Mouse (Mus musculus) thymus, postnatal 0 days (tissue): ENCODE measurements around the gene Pon1. TPM values are rescaled to one million over a fixed set of nuclear protein-coding genes. Genes with fewer than 3 reads are reported as not detected.
"Not testable (repeated sequence)": the region's sequence is repeated elsewhere in the genome, so short reads cannot be mapped to it uniquely, and the experiment has no call there.

Source experiments
- DNase-seq: peaks from one replicate; pipeline ENCODE4 v3.0.0-alpha.2; 2015; ENCODE audit warnings: low spot score
- polyA plus RNA-seq: library from polyadenylated mRNA; unstranded; fragments of >200 nt; fragmentation: Nextera tagmentation; extraction: Ambion mirVana; gene quantifications from 2 replicates; pipeline ENCODE4 v1.2.1, GENCODE M21; 2015

Gene Pon1
- not detected in 2 replicates for polyA plus RNA-seq

DNA sequence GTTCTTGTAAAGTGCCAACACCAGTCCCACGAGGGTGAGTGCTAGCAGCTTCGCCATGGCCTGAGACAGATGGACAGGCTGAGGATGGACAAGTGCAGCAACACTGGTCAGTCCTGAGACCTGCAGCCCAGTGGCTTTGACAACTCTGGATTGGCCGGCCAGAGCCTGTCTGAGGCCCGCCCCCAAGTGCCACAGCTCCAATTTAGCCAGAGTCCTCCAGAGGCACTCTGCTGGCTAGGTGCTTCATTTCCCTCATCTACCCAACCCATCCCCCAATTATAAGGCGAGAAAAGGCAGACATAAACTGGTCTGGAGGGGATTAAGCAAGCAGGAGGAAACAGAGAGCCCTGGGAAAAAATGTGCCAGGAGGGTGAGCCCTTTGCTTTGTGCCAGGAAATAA, at the start of gene Pon1:
TSS of gene Pon1 (minus strand) at position 254 of the 400 bp plus-strand sequence.
- no peak for DNase-seq

DNA sequence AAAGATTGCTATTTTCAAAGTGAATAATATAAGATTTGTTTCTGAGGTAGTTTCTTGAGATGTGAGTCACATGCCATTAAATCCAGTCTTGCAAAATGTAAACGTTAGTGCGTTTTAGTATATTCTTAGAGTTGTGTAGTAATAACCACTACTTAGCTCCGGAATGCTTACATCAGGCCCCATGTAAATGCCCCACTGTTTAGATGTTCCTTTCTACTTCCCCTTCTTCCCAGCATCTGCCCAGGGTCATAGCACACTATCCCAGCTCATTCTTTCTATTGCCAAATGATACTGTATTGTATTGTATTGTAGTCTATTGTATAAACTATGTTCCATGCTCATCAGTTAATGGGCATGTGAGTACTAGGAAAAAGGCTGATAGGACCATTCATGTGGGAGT, 45.1 kb upstream of the Pon1 start:
- no peak for DNase-seq

DNA sequence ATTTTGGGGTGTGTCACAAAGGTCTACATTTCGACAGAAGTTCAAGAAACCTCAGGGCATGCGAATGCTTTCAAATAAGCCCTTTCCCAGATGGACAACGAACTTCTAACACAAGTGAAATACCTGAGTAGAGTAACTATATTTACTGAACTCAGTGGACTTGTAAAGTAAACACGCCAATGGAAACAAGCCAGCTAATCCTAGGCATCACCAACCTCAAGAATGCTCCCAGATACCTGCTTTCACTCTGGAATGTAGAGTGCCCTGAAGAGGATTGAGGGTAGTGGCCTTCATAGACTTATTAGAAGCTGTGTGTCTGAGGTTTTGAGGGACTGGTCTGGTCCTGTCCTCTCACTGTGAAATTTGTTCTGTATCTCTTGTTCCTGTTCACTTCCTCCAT, 43.8 kb upstream of the Pon1 start:
- no peak for DNase-seq

DNA sequence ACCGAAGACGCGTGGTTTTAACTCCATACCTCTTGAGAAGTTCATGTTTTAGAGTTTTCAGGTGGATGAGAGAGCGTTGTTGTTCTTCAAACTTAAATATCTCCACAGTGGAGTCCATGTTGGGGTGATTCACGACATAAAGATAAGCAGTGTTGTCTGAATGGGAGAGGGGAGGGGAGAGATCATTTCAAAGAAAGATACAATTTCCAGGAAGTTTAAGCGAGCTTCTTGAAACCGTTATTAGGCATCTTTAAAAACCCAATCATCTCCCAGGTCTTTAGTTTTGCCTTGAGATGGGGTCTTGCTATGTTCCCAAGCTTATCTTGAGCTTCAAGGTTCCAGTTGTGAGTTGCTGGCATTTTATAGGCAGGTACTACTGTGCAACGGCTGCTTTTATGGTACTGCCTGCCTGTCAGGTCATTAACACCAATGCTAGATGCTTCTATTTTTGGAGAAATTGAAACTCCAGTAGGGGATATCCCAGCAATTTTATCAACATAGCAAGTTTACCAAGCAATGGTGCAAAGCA, 43.2 kb upstream of the Pon1 start:
- DNase-seq = no peak

DNA sequence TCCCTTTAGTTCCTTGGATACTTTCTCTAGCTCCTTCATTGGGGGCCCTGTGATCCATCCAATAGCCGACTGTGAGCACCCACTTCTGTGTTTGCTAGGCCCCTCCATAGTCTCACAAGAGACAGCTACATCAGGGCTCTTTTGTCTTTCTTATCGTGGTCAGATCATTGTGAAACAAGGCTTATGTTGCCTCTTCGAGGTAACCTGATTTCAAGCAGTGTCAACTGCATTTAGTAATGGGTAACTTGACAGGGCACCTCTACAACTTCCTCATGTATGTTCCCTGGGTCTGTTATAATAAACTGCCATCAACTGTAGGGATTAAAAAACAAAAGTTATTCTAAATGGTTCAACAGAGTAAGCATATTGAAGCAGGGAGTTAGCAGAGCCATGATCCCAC, 40.8 kb upstream of the Pon1 start:
- no peak for DNase-seq

DNA sequence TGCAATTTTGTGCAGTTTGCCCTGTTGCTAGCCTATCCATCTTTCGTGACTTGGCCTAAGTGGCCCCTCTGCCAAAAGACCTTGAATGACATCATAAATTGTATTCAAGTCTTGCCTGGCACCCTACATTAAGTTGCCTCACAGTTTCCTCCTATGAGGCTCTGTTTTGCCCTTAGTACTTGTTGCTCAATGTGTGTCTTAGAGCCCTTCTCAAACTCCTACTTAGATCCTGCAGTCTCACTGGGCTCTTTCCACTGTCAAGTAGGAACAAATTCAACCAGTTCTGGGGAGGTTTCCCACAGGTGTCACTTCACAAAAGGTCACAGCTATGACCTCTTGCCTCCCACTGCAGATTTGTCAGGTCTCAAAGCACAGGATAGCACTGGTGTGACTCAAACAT, 40.1 kb upstream of the Pon1 start:
- DNase-seq = no peak

DNA sequence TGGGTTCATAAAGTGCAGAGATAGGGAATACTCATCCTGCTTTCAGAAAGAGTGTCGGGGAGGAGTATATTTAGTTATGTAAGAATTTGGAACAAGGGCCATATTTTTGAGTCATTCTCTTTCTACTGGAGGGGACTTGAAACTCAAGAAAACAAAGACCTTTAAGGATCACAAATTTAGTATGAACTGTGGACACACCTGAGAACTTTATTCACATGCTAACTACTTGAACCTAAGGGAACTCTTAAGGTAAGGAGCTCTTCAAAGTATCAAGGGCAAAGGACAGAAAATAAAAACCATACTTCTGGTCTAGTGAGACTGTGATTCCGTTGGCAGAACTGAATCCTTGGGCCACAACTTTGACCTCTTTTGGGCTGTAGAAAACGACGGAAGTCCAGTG, 38.3 kb upstream of the Pon1 start:
- DNase-seq = no peak

DNA sequence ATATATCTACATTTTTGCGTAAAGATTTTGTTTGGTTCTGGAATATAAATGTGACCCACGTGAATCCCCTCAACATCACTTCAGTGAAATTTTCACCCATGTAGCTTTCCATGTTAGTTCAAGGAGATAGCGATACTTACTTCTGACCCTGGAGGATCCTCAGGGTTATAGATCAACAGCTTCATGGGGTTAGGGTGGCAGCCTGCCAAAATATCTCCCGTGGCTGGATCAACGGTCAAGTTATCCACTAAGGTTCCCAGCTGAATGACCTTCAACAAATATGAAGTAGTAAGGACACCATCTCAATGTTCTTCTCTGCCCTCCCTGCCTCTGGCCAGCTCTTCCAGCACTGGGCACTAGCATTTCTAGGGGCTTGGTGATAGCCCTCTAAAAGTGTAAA, 36.5 kb upstream of the Pon1 start:
- no peak for DNase-seq

DNA sequence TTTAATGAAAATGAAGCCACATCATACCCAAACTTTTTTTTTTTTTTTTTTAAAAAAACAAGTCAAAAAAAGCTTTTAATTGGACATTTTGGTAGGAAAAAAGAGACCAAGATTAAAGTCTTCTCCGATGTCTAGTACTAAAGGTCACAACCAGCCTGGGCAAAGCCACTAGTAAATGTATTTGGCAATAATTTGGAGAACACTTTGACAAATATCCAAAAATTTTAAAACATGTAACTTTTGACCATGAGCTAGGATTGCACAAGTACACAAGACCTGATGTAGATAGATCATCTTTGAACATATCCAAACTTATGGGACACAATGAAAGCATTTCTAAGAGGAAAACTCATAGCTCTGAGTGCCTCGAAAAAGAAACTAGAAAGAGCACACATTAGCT, 29.8 kb upstream of the Pon1 start:
- DNase-seq = not testable (repeated sequence)

DNA sequence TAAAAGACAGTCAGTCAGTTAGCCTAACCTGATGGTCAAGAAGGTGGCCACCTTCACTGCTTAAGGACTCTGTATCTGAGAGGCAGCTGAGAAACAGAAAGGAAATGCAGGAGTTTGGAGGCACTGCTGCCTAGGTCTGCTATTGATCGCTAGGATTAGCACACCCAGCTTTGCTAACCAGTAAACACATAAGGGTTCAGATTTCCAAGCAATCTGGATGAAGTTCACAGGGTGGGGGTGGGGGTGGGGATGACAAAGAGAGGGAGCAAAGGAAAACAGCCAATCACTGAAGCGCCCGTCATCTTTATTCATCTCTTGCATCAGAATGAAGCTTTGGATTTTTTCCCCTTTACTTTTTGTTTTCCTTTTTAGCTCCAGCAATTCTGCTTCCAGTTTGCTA, 28.3 kb upstream of the Pon1 start:
- no peak for DNase-seq

DNA sequence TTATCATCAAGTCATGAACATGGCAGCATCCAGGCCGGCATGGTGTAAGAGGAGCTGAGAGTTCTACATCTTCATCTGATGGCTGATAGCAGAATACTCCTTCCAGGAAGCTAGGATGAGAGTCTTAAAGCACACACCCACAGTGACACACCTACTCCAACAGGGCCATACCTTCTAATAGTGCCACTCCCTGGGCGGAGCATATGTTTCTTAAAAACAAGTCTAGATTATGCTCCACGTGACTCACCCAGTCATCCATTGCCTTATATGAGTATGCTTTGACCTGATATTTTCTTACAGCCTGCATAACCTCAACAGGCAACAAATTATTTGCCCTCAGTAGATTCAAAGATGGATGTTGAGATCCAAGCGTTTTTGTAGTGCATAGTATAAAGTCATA, 24.4 kb upstream of the Pon1 start:
- no peak for DNase-seq

DNA sequence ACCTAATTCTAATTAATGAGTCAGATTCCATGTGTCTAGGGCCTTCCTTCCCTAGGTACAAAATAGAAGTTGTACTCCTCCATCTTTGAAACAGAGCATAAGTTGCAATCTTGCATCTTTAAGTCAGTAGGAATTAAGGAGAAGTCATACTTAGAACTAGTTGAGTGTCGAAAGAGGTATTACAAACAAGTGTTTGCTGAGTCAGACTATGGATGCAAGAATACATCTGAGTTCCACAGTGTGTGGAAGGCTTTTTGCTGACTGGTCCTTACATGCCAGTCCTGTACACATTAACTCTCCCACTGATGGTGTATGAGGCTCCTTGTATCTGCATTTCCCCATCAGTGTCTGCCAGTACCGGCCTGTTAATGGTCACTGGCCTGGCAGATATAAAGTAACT, 14.1 kb upstream of the Pon1 start:
- DNase-seq = no peak

DNA sequence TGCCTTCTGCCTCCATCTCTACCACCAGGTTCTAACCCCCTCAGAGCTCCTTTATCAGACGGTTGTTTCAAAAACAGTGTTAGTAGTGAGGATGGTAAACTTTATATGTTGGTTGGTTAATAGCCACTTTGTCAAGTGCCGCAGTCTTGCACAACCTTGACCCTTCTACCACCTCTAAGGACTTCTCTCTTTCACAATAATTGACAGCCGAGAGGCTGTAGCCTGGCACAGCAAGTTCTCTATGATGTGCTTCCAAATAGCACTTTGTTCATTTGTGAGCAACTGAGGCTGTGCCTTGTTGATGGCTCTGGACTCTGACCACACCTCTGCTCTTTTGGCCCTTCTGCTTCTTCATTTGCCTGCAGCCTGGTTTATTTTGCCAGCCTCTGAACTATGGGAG, 6.2 kb upstream of the Pon1 start:
- no peak for DNase-seq

DNA sequence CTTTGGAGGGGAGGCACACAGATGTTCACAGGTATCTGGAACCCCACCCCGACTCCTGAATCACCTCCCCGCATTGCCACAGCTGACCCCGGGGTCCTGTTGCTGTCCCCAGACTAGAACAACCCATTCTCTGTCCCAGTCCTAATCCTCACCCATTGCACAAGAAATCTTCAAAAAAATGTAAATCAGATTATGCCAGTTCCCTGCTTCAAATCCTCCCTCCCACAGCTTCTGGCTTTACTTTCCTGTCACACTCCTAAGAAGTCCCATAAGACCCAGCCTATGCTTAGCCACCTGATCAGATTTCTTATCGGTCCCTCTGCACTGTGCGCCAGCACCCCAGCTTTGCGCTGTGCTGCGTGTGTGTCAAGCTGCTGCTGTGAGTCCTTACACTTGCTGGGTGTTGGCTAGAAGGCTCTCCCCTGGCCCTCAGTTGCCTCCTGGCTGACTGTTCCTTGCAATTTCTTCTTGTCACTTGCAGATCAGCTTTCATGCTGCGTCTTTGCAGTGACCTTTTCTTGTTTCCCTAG, 5.7 kb upstream of the Pon1 start:
- no peak for DNase-seq

DNA sequence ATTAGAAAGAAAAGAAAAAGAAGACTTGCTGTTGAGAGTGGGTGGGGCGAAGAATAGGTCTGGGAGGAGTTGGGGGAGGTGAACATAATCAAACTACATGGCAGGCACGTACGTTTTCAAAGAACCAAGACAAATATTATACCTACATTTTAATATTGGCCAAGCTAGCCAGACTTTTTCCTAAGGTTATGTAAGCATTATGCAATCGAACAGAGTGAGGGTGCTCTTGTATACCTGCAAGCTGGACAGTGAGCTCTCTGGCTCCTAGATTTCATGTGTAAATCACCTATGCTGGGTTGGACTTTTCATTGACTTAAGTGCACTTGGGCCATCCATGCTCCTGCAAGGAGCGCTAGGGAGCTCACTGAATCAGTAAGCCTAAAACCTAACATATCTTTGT, 4.8 kb upstream of the Pon1 start:
- DNase-seq = no peak

DNA sequence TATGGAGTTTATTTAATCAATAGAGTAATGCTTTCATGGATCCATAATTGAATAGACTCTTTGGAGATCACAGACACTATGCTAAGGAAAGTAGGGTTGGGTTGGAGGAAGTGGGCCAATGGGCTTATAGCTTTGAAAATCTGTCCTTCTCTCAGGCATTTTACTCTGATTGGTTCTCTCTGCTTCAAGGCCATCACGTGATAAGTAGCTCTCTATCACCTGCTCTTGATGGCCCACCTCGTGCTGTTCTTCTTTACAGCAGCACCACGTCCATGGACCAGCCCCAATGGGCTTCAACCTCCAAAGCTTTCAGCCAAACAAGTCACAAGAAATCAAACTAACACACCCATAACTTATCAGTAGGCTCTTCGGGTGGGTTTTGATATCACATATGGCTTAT, 3.0 kb downstream of the Pon1 start:
- DNase-seq = no peak

DNA sequence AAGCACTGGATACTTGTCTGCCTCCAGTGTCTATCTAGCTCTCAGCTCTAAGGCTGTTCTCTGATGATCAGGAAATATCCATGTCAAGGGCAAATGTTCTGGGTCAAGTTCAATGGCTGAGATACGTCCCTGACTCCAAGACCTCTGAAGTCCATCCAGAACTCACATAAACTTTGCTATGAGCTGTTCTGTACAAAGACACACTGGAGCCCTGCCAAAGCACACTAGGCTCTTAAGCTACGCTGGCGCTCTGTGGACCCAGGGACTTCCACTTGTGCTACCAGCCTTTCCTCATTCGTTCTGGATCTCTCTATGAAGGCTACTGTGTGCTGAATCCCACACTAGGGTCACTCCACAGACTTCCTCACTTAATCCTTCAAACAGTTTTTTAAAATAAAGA, 4.2 kb downstream of the Pon1 start:
- DNase-seq = no peak

DNA sequence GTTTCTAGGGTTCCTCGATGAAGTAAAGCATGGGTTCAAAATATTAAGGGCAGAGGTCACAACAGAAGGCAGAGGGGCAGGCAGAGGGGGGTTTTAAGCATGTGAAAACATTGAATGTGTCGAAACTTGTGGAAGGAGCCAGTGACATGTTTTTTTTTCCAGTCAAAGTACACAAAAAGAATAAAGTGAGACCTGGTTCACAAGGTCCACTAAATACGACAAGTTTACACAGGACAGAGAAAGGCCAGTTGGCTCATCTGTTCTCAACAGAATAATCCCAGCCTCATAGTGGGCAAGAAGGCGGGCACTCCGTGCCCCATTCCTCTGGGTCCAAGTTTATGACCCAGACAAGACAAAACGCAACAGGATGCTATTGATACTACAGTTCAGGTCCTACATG, 4.8 kb downstream of the Pon1 start:
- no peak for DNase-seq

DNA sequence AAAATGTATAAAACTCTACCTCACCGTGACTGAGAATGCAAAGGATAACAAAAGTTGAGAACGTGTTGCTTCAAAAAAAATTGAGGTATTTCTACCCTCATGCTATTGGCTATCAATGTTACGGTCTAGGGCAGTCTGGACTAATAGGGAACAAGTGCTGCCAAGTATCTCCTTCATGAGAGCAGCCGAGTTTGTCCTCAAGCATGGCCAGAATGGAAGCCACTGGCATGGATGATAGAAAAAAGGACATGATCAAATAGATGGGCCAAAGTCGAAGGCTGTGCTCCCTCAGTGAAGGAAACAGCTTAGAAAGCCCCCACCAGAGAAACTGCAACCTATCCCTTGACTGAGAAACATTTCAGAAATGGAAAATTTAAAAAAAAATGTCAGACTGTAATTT, 5.7 kb downstream of the Pon1 start:
- DNase-seq = no peak

DNA sequence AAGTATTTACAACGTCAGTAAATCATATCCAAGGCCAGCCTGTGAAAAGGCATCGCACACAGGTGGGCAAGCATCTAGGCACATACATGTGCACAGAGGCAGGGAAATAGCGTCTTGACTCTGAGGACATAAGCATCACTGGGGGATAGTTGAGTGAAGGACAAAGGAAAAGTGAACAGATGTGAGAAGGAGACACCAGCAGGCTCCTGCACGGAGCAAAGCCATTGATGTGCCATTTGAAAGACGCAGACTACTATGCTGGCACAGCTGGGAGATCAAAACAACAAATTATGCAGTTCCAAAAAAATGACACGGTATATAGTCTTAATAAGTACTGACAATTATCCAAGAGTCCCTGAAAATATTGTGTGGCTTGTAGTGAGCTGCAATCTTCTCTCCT, 6.2 kb downstream of the Pon1 start:
- no peak for DNase-seq

DNA sequence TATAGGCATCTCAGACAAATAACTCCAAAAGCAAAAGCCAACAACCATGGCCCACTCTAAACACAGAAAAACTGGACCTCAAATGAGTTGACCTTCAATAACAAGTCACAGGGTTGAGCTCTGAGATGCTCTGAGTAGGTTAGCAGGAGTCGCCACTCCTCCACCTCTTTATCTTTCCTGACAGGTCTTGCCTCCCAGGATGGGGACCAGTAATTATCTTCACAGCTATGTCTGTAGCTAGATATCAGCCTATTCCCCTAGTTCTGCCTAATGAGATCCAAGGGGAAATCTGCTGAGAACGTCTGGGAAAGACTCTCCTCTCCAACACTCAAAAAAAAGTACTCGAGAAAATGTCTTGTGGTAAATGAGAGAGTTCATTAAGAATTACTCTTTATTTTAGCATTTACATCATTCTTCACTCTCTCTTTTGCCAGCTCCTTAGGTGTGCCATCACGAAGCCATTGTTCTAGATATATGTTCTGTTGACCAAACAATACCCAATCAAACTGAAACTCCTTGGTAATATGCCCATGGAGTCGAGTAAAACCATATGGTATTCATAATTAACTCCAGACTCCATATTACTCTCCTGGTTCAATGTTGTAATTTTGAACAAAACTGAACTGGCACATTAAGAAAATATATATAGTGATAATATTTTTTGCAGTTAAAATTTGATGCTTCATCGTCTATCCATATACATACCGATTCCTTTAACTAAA, 7.4 kb downstream of the Pon1 start:
- DNase-seq = no peak

DNA sequence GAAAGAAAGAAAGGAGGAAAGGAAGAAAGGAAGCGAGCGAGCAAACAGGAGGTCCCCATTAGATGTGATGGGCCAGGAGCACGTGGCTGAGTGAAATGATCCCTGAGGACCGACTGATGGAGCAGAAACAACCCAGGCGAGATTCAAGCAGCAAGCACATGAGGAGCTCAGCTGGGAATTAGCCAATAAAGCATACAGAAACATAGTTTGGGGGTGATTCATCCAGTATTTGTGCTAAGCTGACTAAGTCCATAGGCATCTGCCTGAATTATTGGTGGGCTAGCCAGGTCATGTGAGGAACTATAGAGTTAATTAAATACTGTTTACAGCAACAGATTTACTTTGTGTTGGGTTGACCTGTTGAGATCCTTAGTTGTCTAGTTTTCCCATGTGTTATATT, 13.1 kb downstream of the Pon1 start:
- no peak for DNase-seq

DNA sequence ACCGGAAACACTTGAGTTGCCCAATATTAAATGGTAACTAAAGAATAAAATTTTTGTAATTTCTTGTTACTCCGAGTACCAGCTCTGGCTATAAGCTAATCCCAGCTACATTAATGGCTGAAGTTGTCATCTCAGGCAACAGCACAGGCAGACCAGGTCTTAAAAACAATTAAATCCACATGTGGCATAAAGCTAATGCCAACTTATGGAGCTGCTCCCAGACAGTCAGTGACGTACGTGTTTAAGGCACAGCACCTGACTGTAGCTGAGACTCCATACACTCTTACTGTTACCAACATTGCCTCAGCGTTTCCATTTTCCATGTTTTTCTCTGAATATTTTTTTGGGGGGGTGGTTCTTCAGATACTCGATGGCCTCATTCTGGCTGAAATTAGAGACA, 14.6 kb downstream of the Pon1 start:
- DNase-seq = no peak
